Mouse (Mus musculus): ENCODE results near the gene Sdcbp2. TPM values are rescaled to one million over a fixed set of nuclear protein-coding genes. Genes with fewer than 3 reads are reported as not detected.
A peak's percentile ranks its signal among the peaks of the same experiment; 100 is the strongest.

Sdcbp2 gene
- total RNA-seq, 1 experiment from 2014 or later: not detected

DNA sequence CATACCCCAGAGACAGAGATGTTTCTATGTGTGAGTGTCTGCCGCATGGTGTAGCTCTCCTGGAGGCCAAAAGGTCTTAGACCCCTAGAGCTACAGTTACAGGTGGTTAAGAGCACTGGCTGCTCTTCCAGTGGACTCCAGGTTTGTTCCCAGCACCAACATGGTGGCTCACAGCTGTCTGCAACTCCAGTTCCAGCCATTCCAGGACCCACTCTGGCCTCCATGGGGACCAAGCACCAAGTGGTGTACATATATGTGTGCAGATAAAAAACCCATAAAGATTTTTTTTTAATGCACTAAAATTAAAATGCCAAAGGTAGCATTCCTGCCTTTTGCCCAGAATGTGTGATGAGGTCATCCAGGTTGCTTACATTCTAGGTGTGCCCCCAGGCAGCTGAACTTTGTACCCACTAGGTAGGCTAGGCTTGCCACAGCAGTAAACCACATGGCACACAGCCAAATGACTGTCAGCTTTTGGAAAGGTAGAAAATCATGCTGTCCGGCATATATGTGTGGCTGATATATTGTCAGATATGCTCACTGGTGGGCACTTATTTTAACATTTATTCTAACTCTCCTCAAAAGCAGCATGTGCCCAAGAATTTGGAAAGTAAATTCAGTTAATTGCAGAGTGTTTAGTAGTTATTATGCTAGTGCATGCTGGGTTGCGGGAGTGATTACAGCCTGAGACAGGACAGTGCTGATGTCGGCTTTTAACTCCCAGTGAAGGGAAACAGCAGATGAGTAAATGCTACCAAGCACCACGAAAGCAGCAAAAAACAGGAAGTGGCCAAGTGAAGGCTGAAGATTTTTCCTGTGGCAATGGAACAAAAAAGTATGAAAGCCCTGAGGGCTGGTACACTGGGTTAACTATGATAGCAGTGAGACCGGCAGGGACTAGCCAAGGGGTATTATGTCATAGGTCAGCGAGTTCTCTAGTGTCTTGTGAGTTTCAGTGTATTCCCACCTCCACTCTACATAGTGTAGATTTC lies 9.2 kb upstream of the Sdcbp2 start:
- peak; percentile 72 to 74 for ATAC-seq (replicated peaks in 1 of 2; ENCODE audit: insufficient read depth in 1 of 2, low FRiP score in 2 of 2, low TSS enrichment in 1 of 2, low read depth in 1 of 2, poor library complexity in 2 of 2, severe bottlenecking in 2 of 2)

DNA sequence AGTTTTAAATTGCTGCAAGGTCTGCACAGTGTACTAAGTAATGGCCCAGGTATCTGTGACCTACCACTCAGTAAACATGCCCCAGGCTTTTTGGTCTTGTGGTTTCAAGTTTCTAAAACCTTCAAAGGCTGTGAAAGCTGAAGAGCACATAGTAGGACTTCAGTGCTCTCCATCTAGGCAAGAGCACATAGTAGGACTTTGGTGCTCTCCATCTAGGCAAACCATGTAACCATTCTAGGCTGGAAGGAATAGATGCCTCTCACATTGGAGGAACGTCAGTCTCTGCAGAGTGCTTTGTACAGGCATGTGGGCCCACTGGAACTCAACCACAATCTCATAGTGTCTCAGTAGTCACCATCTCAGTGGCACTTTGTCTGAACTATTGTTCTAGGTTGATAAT lies 8.4 kb upstream of the Sdcbp2 start:
- no peak for ATAC-seq (replicated peaks in 1 of 2; ENCODE audit: insufficient read depth in 1 of 2, low FRiP score in 2 of 2, low TSS enrichment in 1 of 2, low read depth in 1 of 2, poor library complexity in 2 of 2, severe bottlenecking in 2 of 2)

- no peak for ATAC-seq (replicated peaks in 1 of 2; ENCODE audit: insufficient read depth in 1 of 2, low FRiP score in 2 of 2, low TSS enrichment in 1 of 2, low read depth in 1 of 2, poor library complexity in 2 of 2, severe bottlenecking in 2 of 2)
These were observed 7.4 kb upstream of the Sdcbp2 start for GRCm38 (mm10) chr2:151564986-151565385.

DNA sequence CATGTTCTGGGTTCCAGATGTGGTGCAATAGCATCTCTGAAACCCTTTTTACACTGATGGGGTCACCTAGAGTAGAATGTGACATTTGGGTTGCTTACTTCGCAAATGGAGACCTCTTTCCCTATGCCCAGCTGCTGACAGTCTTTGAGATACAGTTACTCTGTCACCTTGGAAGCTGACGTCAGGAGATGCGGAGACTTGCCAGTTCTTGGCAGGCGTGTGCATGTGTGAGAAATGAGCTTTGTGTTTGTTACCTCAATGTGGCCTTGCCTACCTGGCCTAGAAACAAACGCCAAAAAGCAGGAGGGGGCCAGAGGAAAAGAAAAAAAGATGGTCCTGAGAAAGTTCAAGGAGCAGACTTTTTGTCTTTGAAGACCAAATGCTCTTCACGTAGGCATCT lies 5.6 kb upstream of the Sdcbp2 start:
- no peak for ATAC-seq (replicated peaks in 1 of 2; ENCODE audit: insufficient read depth in 1 of 2, low FRiP score in 2 of 2, low TSS enrichment in 1 of 2, low read depth in 1 of 2, poor library complexity in 2 of 2, severe bottlenecking in 2 of 2)

- no peak for ATAC-seq (replicated peaks in 1 of 2; ENCODE audit: insufficient read depth in 1 of 2, low FRiP score in 2 of 2, low TSS enrichment in 1 of 2, low read depth in 1 of 2, poor library complexity in 2 of 2, severe bottlenecking in 2 of 2)
These were observed 3.0 kb upstream of the Sdcbp2 start for GRCm38 (mm10) chr2:151569452-151569851.

GRCm38 (mm10) chr2:151573667-151574066 lies 1.2 kb downstream of the Sdcbp2 start:
- ATAC-seq (replicated peaks in 1 of 2; ENCODE audit: insufficient read depth in 1 of 2, low FRiP score in 2 of 2, low TSS enrichment in 1 of 2, low read depth in 1 of 2, poor library complexity in 2 of 2, severe bottlenecking in 2 of 2): no peak

- no peak for ATAC-seq (replicated peaks in 1 of 2; ENCODE audit: insufficient read depth in 1 of 2, low FRiP score in 2 of 2, low TSS enrichment in 1 of 2, low read depth in 1 of 2, poor library complexity in 2 of 2, severe bottlenecking in 2 of 2)
These were observed 2.2 kb downstream of the Sdcbp2 start for GRCm38 (mm10) chr2:151574607-151575006.

- ATAC-seq (replicated peaks in 1 of 2; ENCODE audit: insufficient read depth in 1 of 2, low FRiP score in 2 of 2, low TSS enrichment in 1 of 2, low read depth in 1 of 2, poor library complexity in 2 of 2, severe bottlenecking in 2 of 2): peak; percentile 43 to 66; a peak in 3 of 4 replicates
These were observed 2.8 kb downstream of the Sdcbp2 start for GRCm38 (mm10) chr2:151575119-151575698.

- ATAC-seq (replicated peaks in 1 of 2; ENCODE audit: insufficient read depth in 1 of 2, low FRiP score in 2 of 2, low TSS enrichment in 1 of 2, low read depth in 1 of 2, poor library complexity in 2 of 2, severe bottlenecking in 2 of 2): peak; percentile 65 to 73
These were observed 3.4 kb downstream of the Sdcbp2 start for GRCm38 (mm10) chr2:151575699-151576389.

DNA sequence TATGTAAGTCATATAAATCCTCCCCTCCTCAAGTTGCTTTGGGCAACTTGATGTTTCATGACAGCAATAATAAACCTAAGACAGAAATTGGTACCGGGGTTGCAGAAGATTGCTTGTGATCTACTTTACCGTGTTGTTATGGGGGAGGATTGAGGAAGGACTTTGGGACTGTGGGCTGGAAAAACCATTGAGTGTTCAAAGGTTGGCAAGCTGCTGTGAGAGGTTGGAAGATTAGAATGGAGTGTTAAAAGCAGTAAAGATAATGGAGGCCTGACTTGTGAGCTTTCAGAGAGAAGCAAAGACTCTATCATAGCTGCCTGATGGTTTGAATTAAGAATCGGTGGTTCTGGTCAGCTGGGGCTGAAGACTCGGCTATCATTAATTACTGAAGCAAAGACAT lies 6.8 kb downstream of the Sdcbp2 start:
- no peak for ATAC-seq (replicated peaks in 1 of 2; ENCODE audit: insufficient read depth in 1 of 2, low FRiP score in 2 of 2, low TSS enrichment in 1 of 2, low read depth in 1 of 2, poor library complexity in 2 of 2, severe bottlenecking in 2 of 2)

- ATAC-seq (replicated peaks in 1 of 2; ENCODE audit: insufficient read depth in 1 of 2, low FRiP score in 2 of 2, low TSS enrichment in 1 of 2, low read depth in 1 of 2, poor library complexity in 2 of 2, severe bottlenecking in 2 of 2): 0 out of 4 replicates have a peak, but pooled peaks of 1 of the 2 experiments have one; percentile 14
These were observed 8.5 kb downstream of the Sdcbp2 start for GRCm38 (mm10) chr2:151580945-151581344.

DNA sequence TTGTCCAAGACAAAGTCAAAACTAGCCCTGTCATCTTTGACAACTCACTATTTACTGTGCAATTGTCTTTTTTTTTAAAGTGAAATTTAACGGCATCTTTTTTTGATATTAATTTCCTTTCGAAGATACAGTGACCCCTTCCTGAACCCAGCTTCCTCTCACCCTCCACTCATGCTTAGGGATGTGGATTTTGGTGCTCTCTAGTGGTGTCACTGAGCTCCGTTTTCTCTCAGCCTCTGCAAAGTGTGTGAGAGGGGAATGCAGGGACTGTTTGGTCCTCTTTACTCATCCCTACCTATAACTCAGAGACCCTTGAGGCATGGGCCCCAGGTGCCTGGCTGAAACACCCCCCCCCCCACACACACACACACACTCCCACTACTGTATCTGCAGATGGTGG lies 13.5 kb downstream of the Sdcbp2 start:
- no peak for ATAC-seq (replicated peaks in 1 of 2; ENCODE audit: insufficient read depth in 1 of 2, low FRiP score in 2 of 2, low TSS enrichment in 1 of 2, low read depth in 1 of 2, poor library complexity in 2 of 2, severe bottlenecking in 2 of 2)

GRCm38 (mm10) chr2:151586807-151587206 lies 14.4 kb downstream of the Sdcbp2 start:
- peak; percentile 11 to 20 for ATAC-seq (replicated peaks in 1 of 2; ENCODE audit: insufficient read depth in 1 of 2, low FRiP score in 2 of 2, low TSS enrichment in 1 of 2, low read depth in 1 of 2, poor library complexity in 2 of 2, severe bottlenecking in 2 of 2)

DNA sequence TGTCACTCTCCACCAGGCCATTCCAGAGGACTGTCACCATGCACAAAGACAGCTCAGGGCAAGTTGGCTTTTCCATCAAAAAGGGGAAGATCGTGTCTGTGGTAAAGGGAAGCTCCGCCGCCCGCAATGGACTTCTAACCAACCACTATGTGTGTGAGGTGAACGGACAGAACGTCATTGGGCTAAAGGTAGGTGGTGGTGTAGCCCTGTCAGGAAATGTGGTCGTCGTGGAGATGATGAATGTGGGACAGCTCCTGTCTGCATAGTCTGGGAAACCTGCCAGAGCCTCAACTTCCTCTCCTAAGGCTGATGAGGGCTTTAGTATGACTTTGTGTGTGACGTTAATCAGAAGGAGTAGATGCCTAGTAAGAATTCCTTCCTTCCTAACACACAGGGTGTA lies 14.9 kb downstream of the Sdcbp2 start:
- peak; percentile 90 to 92 for ATAC-seq (replicated peaks in 1 of 2; ENCODE audit: insufficient read depth in 1 of 2, low FRiP score in 2 of 2, low TSS enrichment in 1 of 2, low read depth in 1 of 2, poor library complexity in 2 of 2, severe bottlenecking in 2 of 2)

DNA sequence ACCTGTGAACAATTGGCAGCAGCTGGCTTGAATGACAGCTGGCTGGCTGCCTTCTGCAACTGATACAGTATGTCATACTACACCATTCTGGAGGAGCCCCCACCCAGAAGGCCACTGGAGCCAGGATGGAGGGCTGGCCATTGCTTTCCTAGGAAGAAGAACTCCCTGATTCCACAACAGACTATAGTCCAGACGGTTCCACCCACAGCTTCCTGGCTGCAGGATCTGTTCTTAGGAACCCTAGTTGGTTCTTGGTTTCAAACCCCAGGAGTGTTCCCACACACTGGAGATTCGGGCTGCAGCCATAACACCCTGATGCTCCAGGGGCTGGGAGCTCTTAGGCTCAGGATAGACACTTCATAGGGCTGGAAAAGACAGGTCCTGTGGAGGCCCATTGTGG lies 25.6 kb downstream of the Sdcbp2 start:
- no peak for ATAC-seq (replicated peaks in 1 of 2; ENCODE audit: insufficient read depth in 1 of 2, low FRiP score in 2 of 2, low TSS enrichment in 1 of 2, low read depth in 1 of 2, poor library complexity in 2 of 2, severe bottlenecking in 2 of 2)

DNA sequence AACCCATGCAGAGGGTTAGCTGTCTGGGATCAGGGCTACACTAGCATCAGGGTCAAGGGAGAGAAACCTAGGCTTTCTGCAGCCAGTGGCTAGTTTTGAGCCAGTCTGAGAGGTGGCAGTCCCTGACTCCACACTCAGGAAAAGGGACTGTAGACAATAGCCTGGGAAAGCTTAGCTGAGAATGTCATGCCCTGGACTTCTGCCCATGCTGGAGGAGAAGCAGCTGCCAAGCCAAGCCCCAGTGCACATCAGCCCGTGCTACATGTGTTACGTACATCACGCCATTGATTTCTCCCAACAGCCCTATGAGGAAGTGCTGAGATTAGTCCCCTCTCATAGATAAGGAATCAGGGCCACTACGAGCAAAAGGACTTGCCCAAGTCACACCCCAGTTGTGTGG lies 29.7 kb downstream of the Sdcbp2 start:
- no peak for ATAC-seq (replicated peaks in 1 of 2; ENCODE audit: insufficient read depth in 1 of 2, low FRiP score in 2 of 2, low TSS enrichment in 1 of 2, low read depth in 1 of 2, poor library complexity in 2 of 2, severe bottlenecking in 2 of 2)

DNA sequence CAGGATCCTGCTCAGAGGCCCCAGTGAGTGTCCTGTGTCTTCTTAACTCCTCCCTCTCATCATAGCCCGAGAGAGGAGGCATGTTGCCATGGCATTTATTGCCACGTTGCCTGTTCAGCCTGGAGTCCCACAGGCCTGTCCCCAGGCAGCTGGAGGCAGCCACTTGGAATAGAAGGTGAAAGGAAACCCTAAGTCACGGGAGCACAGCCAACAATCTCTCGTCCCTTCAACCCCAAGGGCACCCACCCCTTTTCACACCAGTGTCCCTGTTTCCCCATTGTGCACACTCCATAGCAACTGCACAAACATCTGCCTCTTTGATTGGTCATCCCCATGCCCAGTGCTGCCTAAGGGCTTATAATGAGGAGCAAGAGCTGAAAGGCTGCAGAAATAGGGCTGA lies 31.2 kb downstream of the Sdcbp2 start:
- no peak for ATAC-seq (replicated peaks in 1 of 2; ENCODE audit: insufficient read depth in 1 of 2, low FRiP score in 2 of 2, low TSS enrichment in 1 of 2, low read depth in 1 of 2, poor library complexity in 2 of 2, severe bottlenecking in 2 of 2)

GRCm38 (mm10) chr2:151605437-151605987 lies 33.1 kb downstream of the Sdcbp2 start:
- ATAC-seq (replicated peaks in 1 of 2; ENCODE audit: insufficient read depth in 1 of 2, low FRiP score in 2 of 2, low TSS enrichment in 1 of 2, low read depth in 1 of 2, poor library complexity in 2 of 2, severe bottlenecking in 2 of 2): peak; percentile 81 to 85

Data from hematopoietic stem cell, adult 5-6 weeks (primary cell).